Mouse (Mus musculus) forebrain, embryonic 10.5 days (tissue): Measurements from ENCODE around the gene Coch. TPM values are rescaled to one million over a fixed set of nuclear protein-coding genes. Genes with fewer than 3 reads are reported as not detected.

Experiments used
- polyA plus RNA-seq: library from polyadenylated mRNA; unstranded; fragments of >200 nt; fragmentation: Nextera tagmentation; extraction: Ambion mirVana; gene quantifications from 2 replicates; pipeline ENCODE4 v1.2.1, GENCODE M21; 2016

Gene Coch
- polyA plus RNA-seq, 1 experiment from 2014 or later, result 3.4 TPM

Other genes starting within 250 kb of the Coch start
- gene G2e3, start 245.3 kb upstream of the Coch start, polyA plus RNA-seq, result 45.8 and 47.6 TPM in 2 replicates
- gene Scfd1, start 215.8 kb upstream of the Coch start, polyA plus RNA-seq, result 61.6 and 65.9 TPM in 2 replicates
- gene Ap4s1, start 97.7 kb downstream of the Coch start, polyA plus RNA-seq, result 40.3 and 41.7 TPM in 2 replicates
- 40.8 and 41.0 TPM in 2 replicates for gene Strn3, start 98.6 kb downstream of the Coch start, polyA plus RNA-seq
- 30.9 and 32.3 TPM in 2 replicates for gene Hectd1, start 236.2 kb downstream of the Coch start, polyA plus RNA-seq